Mouse (Mus musculus) E14TG2a.4 (cell line): Measurements from ENCODE around the gene Osgepl1.
"Not testable (repeated sequence)": the region's sequence is repeated elsewhere in the genome, so short reads cannot be mapped to it uniquely, and the experiment has no call there.

Experiments
- CTCF ChIP-seq: conservative IDR thresholded peaks from 2 replicates; pipeline ENCODE4 v1.5.1; 2014; ENCODE audit warnings: low read length
- POU5F1 ChIP-seq: IDR thresholded peaks from 2 replicates; pipeline ENCODE4 v1.6.1; 2014; ENCODE audit warnings: low read length, borderline replicate concordance

- not testable (repeated sequence) for TF ChIP-seq CTCF, POU5F1
Observed at GRCm38 (mm10) chr1:53337403-53337802, 24.0 kb downstream of the Osgepl1 start.
